Mouse (Mus musculus) heart, embryonic 12.5 days (tissue): ENCODE measurements at regions not wholly inside any gene's neighbourhood (a gene's known extent, or its start where the extent isn't known, plus 50 kb on each side); places are given as distances from the start of the nearest gene placed in this dataset.

Source experiments
- ATAC-seq: fragments of 200-750 bp; cut with Nextera tagmentation; 2 replicates; pipeline ENCODE4 v1.8.0; 2017; ENCODE audit warnings: moderate TSS enrichment, moderate library complexity; ENCODE audit not compliant: insufficient number of reproducible peaks, low FRiP score
- H3K27ac ChIP-seq: fragments of 300-500 bp; sonication (generic); 2 replicates; pipeline ENCODE4 v1.5.1; 2016; ENCODE audit warnings: mild to moderate bottlenecking, moderate library complexity; ENCODE audit not compliant: poor library complexity, severe bottlenecking
- H3K27me3 ChIP-seq: fragments of 300-500 bp; sonication (generic); replicated peaks from 2 replicates; pipeline ENCODE4 v1.6.1; 2016; ENCODE audit warnings: mild to moderate bottlenecking, moderate library complexity
- H3K36me3 ChIP-seq: fragments of 300-500 bp; sonication (generic); 2 replicates; pipeline ENCODE4 v1.6.1; 2016; ENCODE audit warnings: mild to moderate bottlenecking, moderate library complexity
- H3K4me1 ChIP-seq: fragments of 300-500 bp; sonication (generic); replicated peaks from 2 replicates; pipeline ENCODE4 v1.6.1; 2016; ENCODE audit warnings: mild to moderate bottlenecking
- H3K4me2 ChIP-seq: fragments of 300-500 bp; sonication (generic); 2 replicates; pipeline ENCODE4 v1.6.1; 2016; ENCODE audit warnings: mild to moderate bottlenecking, moderate library complexity
- H3K4me3 ChIP-seq: fragments of 300-500 bp; sonication (generic); 2 replicates; pipeline ENCODE4 v1.5.1; 2016; ENCODE audit warnings: mild to moderate bottlenecking
- H3K9ac ChIP-seq: fragments of 300-500 bp; sonication (generic); 2 replicates; pipeline ENCODE4 v1.6.1; 2016; ENCODE audit warnings: mild to moderate bottlenecking, moderate library complexity
- H3K9me3 ChIP-seq: fragments of 300-500 bp; sonication (generic); replicated peaks from 2 replicates; pipeline ENCODE4 v1.6.1; 2016; ENCODE audit warnings: mild to moderate bottlenecking, moderate library complexity
- WGBS: fragments of 180-500 bp; shearing (Covaris S2); methylation state at CpG from one replicate; pipeline ENCODE4 v1.1.7; 2016; 5-methylcytosine and 5-hydroxymethylcytosine counted together

DNA sequence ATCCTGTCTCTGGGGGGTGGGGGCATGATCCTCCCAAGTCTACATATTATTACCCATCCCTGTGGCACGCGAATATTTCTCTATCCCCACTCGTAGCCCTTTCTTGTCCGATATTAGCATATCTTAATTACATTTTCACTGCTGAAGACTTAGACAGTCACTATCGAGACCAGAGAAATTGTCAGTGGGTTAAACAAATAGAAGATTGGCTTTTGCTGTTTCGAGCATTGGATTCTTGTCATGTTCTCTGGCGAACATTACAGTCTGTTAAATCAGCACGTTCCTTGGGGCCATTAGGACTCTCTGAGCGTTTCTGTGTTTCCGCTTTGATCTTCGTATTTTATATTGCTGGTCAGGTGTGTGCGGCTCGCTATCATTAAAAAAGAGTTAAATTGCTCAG, 129.6 kb upstream of the Psmd7 start:
- Histone ChIP-seq H3K4me3 (no peak overlapping the region), H3K4me1 (no peaks in the 10 kb centered on the region), H3K27ac (no peak overlapping the region), H3K4me2 (no peak overlapping the region), H3K36me3 (no peaks in the 10 kb centered on the region), H3K9ac (no peak overlapping the region), H3K27me3 (no peaks in the 10 kb centered on the region), H3K9me3 (no peaks in the 10 kb centered on the region)
- 84% methylated on average over 13 of the region's 13 CpGs for WGBS
- ATAC-seq, result no peak

- ATAC-seq, result no peak
These were observed 131.4 kb upstream of the Psmd7 start for GRCm38 (mm10) chr8:107719656-107720055.

GRCm38 (mm10) chr8:107726716-107727115, 138.5 kb upstream of the Psmd7 start:
- no peak for ATAC-seq
- H3K4me3 ChIP-seq, result no peak overlapping the region
- no peaks in the 10 kb centered on the region for H3K36me3 ChIP-seq
- 0 out of 2 replicates have a peak, but pooled peaks cover 3% of the 10 kb centered on the region for H3K9me3 ChIP-seq
- H3K9ac ChIP-seq, result no peak overlapping the region
- H3K27ac ChIP-seq, result no peak overlapping the region
- WGBS, result 81% methylated on average over 1 of the region's 1 CpGs
- H3K4me2 ChIP-seq, result no peak overlapping the region
- H3K4me1 ChIP-seq, result no peaks in the 10 kb centered on the region
- no peaks in the 10 kb centered on the region for H3K27me3 ChIP-seq

More at GRCm38 (mm10) chr8:107719656-107720055, 131.4 kb upstream of the Psmd7 start:
- Histone ChIP-seq H3K36me3 (no peaks in the 10 kb centered on the region), H3K27ac (no peak overlapping the region), H3K9ac (no peak overlapping the region), H3K4me3 (no peak overlapping the region), H3K27me3 (no peaks in the 10 kb centered on the region), H3K4me1 (no peaks in the 10 kb centered on the region), H3K9me3 (no peaks in the 10 kb centered on the region), H3K4me2 (no peak overlapping the region)
- WGBS, result 63% methylated on average over 3 of the region's 3 CpGs

GRCm38 (mm10) chr8:107727276-107727675, 139.0 kb upstream of the Psmd7 start:
- no peaks in the 10 kb centered on the region for H3K4me1 ChIP-seq
- WGBS, result 90% methylated on average over 6 of the region's 6 CpGs
- H3K9me3 ChIP-seq, result 0 out of 2 replicates have a peak, but pooled peaks cover 3% of the 10 kb centered on the region
- ATAC-seq, result no peak
- no peaks in the 10 kb centered on the region for H3K27me3 ChIP-seq
- H3K9ac ChIP-seq, result no peak overlapping the region
- H3K4me2 ChIP-seq, result no peak overlapping the region
- no peak overlapping the region for H3K4me3 ChIP-seq
- H3K27ac ChIP-seq, result no peak overlapping the region
- no peaks in the 10 kb centered on the region for H3K36me3 ChIP-seq

DNA sequence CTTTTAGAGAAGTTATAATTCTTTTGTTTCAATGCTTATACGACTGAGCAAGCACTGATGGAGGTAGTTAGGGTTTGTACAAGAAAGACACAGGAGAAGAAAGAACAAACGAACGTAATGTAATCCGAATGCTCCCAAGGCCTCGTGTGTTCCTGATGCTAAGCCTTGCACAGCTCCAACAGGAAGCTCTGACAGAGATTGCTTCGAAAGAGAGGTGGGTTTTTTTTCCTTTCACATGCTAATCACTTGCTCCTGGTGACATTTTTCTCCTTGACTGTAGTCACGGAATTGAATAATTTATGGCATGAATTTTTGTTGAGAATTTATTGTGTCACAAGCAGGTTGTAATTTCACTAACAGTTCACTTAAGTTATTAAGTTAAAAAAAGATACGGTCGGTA, 150.8 kb upstream of the Psmd7 start:
- H3K4me3 ChIP-seq, result no peak overlapping the region
- H3K9me3 ChIP-seq, result peaks cover 14% of the 10 kb centered on the region
- no peaks in the 10 kb centered on the region for H3K27me3 ChIP-seq
- no peaks in the 10 kb centered on the region for H3K36me3 ChIP-seq
- no peak overlapping the region for H3K9ac ChIP-seq
- no peak for ATAC-seq
- WGBS, result 72% methylated on average over 9 of the region's 9 CpGs
- no peak overlapping the region for H3K4me2 ChIP-seq
- H3K4me1 ChIP-seq, result no peaks in the 10 kb centered on the region
- H3K27ac ChIP-seq, result no peak overlapping the region

- Histone ChIP-seq H3K27ac (no peak overlapping the region), H3K4me1 (no peaks in the 10 kb centered on the region), H3K4me2 (no peak overlapping the region), H3K36me3 (no peaks in the 10 kb centered on the region), H3K9ac (no peak overlapping the region), H3K4me3 (no peak overlapping the region), H3K9me3 (peaks cover 4% of the 10 kb centered on the region), H3K27me3 (no peaks in the 10 kb centered on the region)
- ATAC-seq, result no peak
- WGBS, result 73% methylated on average over 7 of the region's 7 CpGs
These were observed 168.8 kb upstream of the Psmd7 start for GRCm38 (mm10) chr8:107757083-107757482.

DNA sequence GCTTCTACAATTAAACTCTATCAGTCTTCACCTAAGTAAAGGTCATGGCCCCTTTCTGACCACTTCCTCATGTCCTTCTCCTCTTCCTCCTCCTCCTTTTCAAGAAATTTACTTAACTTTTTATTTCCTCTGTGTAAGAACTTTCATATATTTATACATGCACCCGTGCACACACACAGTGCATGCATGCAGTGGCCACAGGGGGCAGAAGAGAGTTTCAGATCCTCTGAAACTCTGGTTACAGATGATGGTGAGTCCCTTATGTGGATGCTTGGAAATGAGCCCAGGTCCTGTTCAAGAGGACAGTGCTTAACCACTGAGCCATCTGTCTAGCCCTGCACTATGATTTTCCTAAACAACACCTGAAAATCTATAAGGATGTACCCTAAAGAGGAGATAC, 170.4 kb upstream of the Psmd7 start:
- Histone ChIP-seq H3K27me3 (no peaks in the 10 kb centered on the region), H3K27ac (no peak overlapping the region), H3K4me1 (no peaks in the 10 kb centered on the region), H3K9me3 (peaks cover 6% of the 10 kb centered on the region), H3K9ac (no peak overlapping the region), H3K4me3 (no peak overlapping the region), H3K36me3 (no peaks in the 10 kb centered on the region), H3K4me2 (no peak overlapping the region)
- ATAC-seq, result no peak
- 67% methylated on average over 1 of the region's 1 CpGs for WGBS

GRCm38 (mm10) chr8:107776906-107777305, 165.5 kb upstream of the Zfhx3 start:
- H3K4me2 ChIP-seq, result no peak overlapping the region
- H3K36me3 ChIP-seq, result no peaks in the 10 kb centered on the region
- no peaks in the 10 kb centered on the region for H3K4me1 ChIP-seq
- H3K9ac ChIP-seq, result no peak overlapping the region
- no peak overlapping the region for H3K27ac ChIP-seq
- H3K9me3 ChIP-seq, result 0 out of 2 replicates have a peak, but pooled peaks cover 5% of the 10 kb centered on the region
- H3K4me3 ChIP-seq, result no peak overlapping the region
- WGBS, result 17% methylated on average over 5 of the region's 5 CpGs
- H3K27me3 ChIP-seq, result no peaks in the 10 kb centered on the region
- no peak for ATAC-seq

- no peaks in the 10 kb centered on the region for H3K27me3 ChIP-seq
- H3K36me3 ChIP-seq, result no peaks in the 10 kb centered on the region
- 62% methylated on average over 5 of the region's 5 CpGs for WGBS
- H3K4me3 ChIP-seq, result no peak overlapping the region
- no peaks in the 10 kb centered on the region for H3K4me1 ChIP-seq
- no peak overlapping the region for H3K9ac ChIP-seq
- no peak overlapping the region for H3K27ac ChIP-seq
- H3K9me3 ChIP-seq, result no peaks in the 10 kb centered on the region
- no peak for ATAC-seq
- no peak overlapping the region for H3K4me2 ChIP-seq
These were observed 156.7 kb upstream of the Zfhx3 start for GRCm38 (mm10) chr8:107785771-107786170.

DNA sequence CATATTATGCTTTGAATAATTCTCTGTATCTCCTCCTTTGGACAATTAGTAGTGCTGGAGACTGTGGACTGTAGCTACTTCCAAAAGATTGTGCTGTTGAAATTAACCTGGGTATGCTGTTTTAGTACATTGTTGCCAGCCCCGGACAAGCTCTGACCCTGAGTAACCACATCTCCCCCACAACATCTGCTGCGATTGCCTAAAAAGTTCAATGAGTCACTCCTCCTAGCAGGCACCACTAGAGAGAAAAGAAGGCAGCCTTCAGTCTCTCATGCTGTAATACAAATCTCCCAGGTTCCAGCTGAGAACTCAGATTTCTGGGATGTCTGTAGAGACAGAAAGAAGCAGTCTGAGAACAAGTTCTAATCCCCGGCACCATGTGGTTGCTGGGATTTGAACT, 150.2 kb upstream of the Zfhx3 start:
- WGBS, result 80% methylated on average over 3 of the region's 3 CpGs
- H3K4me3 ChIP-seq, result no peak overlapping the region
- ATAC-seq, result no peak

GRCm38 (mm10) chr8:107814931-107815330, 127.5 kb upstream of the Zfhx3 start:
- Histone ChIP-seq H3K36me3 (no peaks in the 10 kb centered on the region), H3K27me3 (0 out of 2 replicates have a peak, but pooled peaks cover 6% of the 10 kb centered on the region), H3K4me2 (no peak overlapping the region), H3K9me3 (no peaks in the 10 kb centered on the region), H3K9ac (no peak overlapping the region), H3K27ac (no peak overlapping the region), H3K4me3 (no peak overlapping the region), H3K4me1 (no peaks in the 10 kb centered on the region)
- no peak for ATAC-seq
- WGBS, result 77% methylated on average over 14 of the region's 14 CpGs

More for the DNA sequence above, 150.2 kb upstream of the Zfhx3 start:
- Histone ChIP-seq H3K4me1 (no peaks in the 10 kb centered on the region), H3K36me3 (no peaks in the 10 kb centered on the region), H3K9me3 (no peaks in the 10 kb centered on the region), H3K4me2 (no peak overlapping the region), H3K27ac (no peak overlapping the region), H3K27me3 (no peaks in the 10 kb centered on the region), H3K9ac (no peak overlapping the region)

DNA sequence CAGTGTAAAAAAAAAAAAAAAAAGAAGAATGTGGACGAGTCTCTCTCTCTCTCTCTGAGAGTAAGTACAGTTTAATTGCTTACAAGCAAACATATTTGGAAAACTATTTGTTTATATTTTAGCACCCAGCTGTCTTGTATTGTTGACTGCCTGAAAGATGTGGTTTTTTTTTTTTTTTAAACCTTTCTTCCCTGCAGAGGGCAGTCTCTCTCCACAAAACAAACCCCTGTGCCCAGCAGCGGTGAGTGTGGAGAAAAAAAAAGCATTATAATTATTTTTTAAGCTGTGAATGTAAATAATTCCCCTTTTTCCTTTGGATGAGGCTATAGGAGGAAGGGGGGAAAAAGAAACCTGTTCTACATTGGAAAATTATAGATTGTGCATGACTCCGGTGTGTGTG, 126.7 kb upstream of the Zfhx3 start:
- Histone ChIP-seq H3K36me3 (no peaks in the 10 kb centered on the region), H3K9ac (no peak overlapping the region), H3K4me1 (peaks cover 3% of the 10 kb centered on the region; the same call in 1 of the 2 replicates), H3K9me3 (no peaks in the 10 kb centered on the region), H3K27me3 (0 out of 2 replicates have a peak, but pooled peaks cover 6% of the 10 kb centered on the region), H3K27ac (no peak overlapping the region), H3K4me2 (no peak overlapping the region), H3K4me3 (no peak overlapping the region)
- 28% methylated on average over 3 of the region's 3 CpGs for WGBS
- no peak for ATAC-seq
